Mouse (Mus musculus) c-Kit-positive CD71-positive TER-119-negative erythroid progenitor cells, embryonic 14.5 days (primary cell): Measurements from ENCODE around the gene Cdh20.
"Not testable (repeated sequence)": the region's sequence is repeated elsewhere in the genome, so short reads cannot be mapped to it uniquely, and the experiment has no call there.

ENCODE experiments used
- DNase-seq: peaks from one replicate; pipeline ENCODE4 v3.0.0-alpha.2; 2013; ENCODE audit warnings: low read depth

Gene Cdh20

DNA sequence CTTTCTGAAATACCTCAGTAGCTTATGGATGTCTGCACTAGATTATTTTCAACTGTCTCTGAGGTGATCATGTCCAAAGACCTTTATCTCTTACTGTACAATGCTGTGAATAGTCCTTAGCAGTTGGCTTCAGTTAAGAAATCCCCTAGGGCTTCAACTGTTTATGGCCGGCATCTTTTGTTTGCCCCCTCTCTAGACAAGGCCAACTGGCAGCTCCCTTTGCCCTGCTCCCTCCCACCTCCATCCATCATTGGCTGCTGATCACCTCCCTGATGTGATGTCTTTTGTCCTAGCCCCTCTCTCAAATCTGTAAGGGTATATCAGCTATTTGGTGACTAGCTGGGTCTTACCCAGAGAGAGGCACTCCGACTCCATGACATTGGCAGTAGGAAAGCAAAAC lies 148.2 kb downstream of the Cdh20 start:
- DNase-seq: no peak

DNA sequence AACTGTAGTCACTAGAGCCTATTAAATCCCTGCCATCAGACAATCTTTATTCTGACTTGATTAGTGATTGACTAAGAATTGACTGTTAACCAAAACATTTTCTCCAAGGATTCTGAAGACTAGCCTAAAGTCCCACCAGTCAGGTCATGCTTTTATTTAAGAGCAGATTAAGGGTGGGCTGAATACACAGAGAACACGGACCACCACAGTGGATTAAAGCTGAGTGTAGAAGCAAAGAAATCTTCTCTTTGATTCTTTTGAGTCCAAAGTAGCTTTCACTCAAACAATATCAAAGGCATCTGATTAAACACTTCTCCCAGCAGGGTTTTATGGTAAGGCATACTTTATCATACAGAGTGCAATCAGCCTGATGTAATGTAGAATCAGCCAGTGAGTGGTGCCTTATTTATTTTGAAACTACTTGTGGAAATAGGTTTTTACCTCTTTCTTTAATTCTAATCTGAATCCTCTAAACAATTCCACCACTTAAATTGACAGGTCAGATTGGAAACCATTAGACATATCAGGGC lies 149.0 kb downstream of the Cdh20 start:
- DNase-seq: no peak

- no peak for DNase-seq
Observed at GRCm38 (mm10) chr1:104933051-104933450, 164.7 kb downstream of the Cdh20 start.

- no peak for DNase-seq
Observed at GRCm38 (mm10) chr1:104936966-104937365, 168.6 kb downstream of the Cdh20 start.

DNA sequence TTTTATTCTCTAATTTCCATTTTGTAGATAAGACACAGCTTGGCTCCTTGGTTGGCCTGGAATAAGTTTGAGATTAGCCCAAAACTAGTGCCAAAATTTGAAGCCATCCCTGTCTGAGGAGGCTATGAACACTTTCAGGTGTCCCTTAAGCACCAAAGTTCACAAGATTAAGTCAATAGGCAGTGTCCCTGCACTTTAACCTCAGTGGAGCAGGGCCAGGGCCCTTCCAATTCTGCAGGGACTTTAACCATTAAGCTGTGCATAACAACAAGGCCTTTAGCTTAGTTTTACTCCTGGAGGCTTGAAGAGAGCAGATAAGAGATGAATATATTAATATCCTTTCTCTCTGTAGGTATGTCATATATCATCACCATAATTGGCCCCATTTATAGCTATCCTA lies 170.8 kb downstream of the Cdh20 start:
- no peak for DNase-seq

DNA sequence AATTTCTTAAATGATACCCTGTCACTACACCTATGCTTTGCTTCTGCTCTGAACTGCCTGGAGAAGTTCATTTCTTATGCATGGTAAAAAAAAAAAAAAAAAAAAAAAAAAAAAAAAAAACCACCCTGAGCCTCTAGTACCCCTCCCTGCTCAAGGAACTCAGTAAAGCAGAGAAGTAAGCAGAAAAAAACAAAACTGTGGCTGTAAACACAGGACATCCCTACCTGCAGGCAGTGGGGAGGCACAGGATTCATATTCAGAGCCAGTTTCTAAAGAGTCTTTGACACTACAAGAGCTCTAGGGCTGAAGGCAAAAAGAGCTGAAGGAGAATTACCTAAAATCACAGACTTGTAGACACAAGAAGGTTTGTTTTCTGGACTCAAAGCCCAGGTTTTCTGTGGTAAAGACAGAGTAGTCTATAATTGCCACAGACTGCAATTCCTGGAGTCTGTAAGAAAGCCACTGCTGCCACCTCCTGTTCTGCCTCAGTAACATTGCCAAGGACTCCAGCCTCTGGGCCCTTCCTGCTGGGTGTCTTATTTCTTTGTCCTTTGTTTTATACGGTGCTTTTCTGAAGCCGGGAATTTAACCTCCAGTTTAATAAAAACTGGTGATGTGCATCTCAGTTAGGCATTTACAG lies 176.3 kb downstream of the Cdh20 start:
- DNase-seq: no peak

DNA sequence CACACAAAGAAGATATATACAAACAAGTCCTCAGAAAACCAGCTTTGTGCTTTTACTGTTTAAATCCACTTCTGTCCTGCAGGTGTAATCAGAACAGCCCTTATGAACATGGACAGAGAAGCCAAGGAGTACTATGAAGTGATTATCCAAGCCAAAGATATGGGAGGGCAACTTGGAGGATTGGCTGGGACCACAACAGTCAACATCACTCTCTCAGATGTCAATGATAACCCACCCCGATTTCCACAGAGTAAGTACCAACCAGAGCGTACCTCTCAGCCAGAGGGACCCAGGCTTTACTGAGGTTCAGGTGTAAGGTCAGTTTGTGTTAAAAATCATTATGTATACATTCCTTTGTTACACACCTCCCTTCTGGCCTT lies 176.8 kb downstream of the Cdh20 start:
- no peak for DNase-seq

DNA sequence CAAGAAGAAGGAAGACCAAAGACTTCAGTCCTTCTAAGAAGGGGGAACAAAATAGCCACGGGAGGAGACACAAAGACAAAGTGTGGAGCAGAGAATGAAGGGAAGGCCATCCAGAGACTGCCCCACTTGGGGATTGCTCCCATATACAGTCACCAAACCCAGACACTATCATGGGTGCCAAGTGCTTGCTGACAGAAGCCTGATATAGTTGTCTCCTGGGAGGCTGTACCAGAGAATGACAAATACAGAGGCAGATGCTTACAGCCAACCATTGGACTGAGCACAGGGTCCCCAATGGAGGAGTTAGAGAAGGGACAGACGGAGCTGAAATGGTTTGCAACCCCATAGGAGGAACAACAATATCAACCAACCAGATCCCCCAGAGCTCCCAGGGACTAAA lies 181.3 kb downstream of the Cdh20 start:
- DNase-seq: not testable (repeated sequence)

DNA sequence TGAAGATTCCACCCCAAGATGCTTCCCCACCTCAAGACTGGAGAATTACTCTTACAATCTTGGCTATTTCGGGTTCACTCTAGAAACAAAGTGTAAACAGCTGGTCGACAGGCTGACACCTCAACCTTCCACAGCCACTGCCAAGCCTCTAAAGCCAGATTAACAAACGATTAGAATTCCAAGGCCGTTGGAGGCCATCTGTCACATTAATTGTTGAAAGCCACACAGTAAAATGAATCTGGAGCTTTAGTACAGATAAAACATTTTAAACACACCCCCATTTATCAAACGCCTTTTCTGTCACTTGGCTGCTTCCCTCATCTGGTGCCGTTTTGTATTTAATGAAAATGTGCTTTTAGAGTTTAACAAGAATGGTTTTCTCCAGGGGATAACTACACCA lies 188.7 kb downstream of the Cdh20 start:
- DNase-seq: no peak

GRCm38 (mm10) chr1:104961670-104962069 lies 193.3 kb downstream of the Cdh20 start:
- DNase-seq: no peak

DNA sequence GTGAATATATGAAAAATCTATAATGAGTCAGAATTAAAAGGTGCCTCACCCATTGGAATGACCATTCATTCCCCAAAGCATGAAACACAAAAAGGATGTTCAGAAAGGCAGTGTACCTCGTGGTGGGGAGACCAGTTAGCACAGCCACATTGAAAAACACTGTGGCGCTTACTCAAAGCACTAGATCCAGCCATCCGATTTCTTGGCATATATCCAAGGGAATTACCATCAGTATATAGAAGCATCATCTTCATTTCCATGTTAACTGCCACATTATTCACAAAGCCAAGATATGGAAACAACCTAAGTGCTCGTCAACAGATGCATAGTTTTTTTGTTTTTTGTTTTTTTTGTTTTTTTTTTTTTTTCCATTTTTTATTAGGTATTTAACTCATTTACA lies 193.9 kb downstream of the Cdh20 start:
- no peak for DNase-seq

DNA sequence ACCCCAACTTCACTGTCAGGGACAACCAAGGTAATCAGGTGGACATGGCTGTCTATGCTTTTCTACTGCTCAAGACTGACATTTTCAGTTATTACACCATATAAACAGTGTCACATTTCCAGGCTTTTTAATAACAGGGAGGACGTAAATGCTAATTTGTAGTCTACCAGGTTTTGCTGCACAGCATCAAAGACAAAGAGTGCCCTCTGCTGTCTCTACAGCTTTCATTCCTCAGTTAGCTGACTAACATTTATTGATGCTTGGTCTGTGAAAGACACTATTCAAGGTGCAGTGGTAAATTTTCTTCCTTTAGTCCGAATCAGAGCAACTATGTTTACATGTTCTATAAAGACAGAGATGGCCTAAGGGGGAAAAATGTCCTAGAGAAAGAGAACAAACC lies 210.7 kb downstream of the Cdh20 start:
- DNase-seq: no peak

DNA sequence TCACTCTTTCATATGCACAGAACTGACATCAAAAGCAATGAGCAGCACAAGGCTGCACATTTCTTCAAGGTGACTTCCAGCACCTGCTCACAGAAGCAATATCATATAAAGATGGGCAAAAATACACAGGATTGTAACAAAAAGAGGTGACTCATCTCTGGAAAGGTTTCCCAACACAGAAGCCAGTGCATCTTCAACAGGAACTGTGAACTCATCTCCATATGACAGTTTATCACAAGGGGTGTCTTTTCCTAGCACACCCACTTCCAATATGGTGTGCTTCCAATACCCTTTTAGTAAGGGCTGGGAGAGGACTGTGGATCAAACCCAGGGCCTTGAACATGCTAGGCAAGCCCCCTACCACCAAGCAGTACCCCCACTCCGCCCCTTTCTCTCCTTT lies 211.9 kb downstream of the Cdh20 start:
- DNase-seq: no peak

- DNase-seq: peak; percentile 28
Observed at GRCm38 (mm10) chr1:104986222-104986973, 218.1 kb downstream of the Cdh20 start.

DNA sequence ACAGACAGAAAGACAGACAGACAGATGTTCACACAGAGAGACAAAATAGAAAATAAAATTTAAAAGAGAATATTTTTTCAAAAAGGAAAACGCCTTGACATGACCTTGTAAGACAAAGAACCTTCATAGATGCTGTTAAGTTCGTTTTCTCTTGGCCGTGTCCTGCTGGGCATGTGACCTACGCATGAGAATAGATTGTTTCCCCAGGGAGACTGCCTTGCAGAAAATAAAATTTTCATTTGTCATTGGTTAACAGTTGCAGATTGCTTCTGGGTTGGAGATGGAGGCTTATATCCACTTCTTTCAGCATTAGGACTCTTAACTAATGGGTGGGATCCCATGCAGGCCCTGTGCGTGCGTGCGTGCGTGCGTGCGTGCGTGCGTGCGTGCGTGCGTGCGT lies 219.2 kb downstream of the Cdh20 start:
- no peak for DNase-seq

- no peak for DNase-seq
Observed at GRCm38 (mm10) chr1:104992441-104992840, 224.1 kb downstream of the Cdh20 start.

DNA sequence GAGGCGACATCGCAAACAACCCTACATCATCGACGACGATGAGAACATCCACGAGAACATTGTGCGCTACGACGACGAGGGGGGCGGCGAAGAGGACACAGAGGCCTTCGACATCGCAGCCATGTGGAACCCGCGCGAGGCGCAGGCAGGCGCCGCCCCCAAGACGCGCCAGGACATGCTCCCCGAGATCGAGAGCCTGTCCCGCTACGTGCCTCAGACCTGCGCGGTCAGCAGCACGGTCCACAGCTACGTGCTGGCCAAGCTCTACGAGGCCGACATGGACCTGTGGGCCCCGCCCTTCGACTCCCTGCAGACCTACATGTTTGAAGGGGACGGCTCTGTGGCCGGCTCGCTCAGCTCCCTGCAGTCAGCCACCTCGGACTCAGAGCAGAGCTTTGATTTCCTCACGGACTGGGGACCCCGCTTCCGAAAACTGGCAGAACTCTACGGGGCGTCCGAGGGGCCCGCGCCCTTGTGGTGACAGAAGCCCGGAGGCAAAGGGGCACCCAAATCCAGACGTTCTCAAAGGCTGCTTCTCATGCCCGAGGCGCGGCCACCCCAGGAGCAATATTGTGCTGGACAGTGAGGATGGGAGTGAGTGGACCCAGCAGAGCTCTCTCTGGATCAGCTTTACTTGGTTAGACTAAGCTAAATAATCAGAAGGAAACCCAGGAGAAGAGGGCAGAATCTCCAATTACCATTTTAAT lies 225.7 kb downstream of the Cdh20 start:
- no peak for DNase-seq

DNA sequence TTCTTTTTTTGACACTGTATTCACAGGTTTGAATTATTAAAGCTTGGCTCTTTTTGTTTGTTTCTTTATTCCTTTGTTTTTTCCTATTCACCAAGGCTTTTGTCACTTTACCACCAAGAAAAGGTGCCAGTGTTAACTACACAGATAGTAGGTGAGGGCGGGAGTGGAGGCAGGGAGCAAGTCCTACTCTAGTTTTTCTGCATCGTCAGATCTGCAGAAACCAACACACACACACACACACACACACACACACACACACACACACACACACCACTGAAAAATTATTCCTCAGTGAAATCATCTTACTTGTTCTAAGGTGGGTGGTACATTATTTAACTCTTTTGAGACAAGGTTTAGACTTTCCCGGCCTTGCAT lies 226.3 kb downstream of the Cdh20 start:
- no peak for DNase-seq

DNA sequence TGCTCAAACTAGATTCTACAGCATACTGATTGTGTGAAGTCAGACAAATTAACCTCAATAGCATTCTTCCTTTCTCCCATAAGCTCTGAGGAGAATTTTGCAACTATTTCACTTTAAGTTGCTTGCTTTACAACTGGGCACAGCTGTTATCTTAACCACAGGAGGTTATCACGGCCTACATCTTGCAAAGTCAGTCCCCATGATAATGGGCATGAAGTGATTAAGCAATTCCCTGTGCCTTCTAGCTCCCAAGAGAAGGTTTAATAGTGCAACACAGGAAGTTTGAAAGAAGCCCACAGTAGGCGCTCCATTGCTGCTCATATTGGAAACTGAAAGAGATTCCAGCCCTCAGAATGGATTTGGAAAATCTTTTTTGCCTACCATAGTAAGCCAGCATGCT lies 229.5 kb downstream of the Cdh20 start:
- no peak for DNase-seq

DNA sequence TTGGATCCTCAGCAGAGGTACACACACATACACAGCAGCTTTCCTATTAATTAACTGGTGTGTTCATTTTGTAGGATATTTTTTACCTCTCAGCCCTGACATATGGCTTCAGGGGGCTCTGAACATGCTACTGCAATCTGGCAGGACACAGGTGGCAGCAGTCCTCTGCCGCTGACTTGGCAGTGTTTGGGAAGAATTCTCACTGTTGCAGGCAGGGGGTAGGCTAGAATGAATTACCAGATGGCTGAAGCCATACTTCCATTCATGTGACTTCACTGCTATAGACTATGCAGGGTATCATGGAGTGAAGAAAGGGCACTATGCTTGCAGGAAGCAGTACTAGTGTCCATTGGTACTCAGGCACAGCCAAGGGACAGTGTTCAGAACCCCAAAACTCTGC lies 233.8 kb downstream of the Cdh20 start:
- no peak for DNase-seq

GRCm38 (mm10) chr1:105003786-105004185 lies 235.5 kb downstream of the Cdh20 start:
- DNase-seq: no peak

GRCm38 (mm10) chr1:105012616-105013015 lies 244.3 kb downstream of the Cdh20 start:
- no peak for DNase-seq

DNA sequence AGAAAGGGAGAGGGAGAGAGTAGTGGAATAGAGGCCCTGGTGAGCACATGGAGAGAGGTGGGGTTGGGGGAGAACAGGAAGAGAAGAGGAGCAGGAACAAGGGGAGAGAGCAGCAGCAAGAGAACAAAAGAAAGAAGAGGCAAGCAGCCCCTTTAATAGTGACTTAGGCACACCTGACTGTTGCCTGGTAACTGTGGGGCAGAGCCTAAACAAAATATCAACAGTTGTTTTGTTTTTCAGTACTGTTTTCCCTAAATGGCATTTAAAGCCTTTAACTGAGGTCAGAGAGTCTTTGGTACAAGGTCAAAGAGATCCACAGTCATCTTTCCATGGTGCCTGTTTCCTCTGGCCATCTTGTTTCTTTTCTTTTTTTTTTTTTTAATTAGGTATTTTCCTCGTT lies 245.0 kb downstream of the Cdh20 start:
- DNase-seq: no peak
